In genomic region chr9:114842886-114843285, GRCm38 (mm10) we compare ENCODE assay signal across 8 mouse cellular contexts. TPM values are rescaled to one million over a fixed set of nuclear protein-coding genes. Genes with fewer than 3 reads are reported as not detected.
DNase-seq lines count a peak whose midpoint lies in the region; ATAC-seq and TF ChIP-seq lines count a peak whose summit lies in the region.

No protein-coding gene starts in this region.

- H3K27ac ChIP-seq in intestine, embryonic 16.5 days (ENCODE audit: low read length), result peak overlapping the region; percentile 75
- H3K27ac ChIP-seq in liver, postnatal 0 days (ENCODE audit: low read depth), result peak overlapping the region; percentile 93

- H3K9me3 ChIP-seq in intestine, embryonic 16.5 days (ENCODE audit: control insufficient read depth, low read length), result no peaks in the 10 kb centered on the region
- no peaks in the 10 kb centered on the region for H3K9me3 ChIP-seq in liver, postnatal 0 days (ENCODE audit: low read length)

- peak overlapping the region; percentile 72 for H3K4me3 ChIP-seq in intestine, embryonic 16.5 days (ENCODE audit: low read length)
- peak overlapping the region; percentile 67 for H3K4me3 ChIP-seq in liver, postnatal 0 days (ENCODE audit: low read depth, low read length)

- H3K36me3 ChIP-seq in intestine, embryonic 16.5 days (ENCODE audit: control insufficient read depth, insufficient read depth, low read length), result no peaks in the 10 kb centered on the region
- no peaks in the 10 kb centered on the region for H3K36me3 ChIP-seq in liver, postnatal 0 days (replicated peaks; ENCODE audit: insufficient read depth, low read length)

- TF ChIP-seq EP300 in liver, postnatal 0 days (IDR thresholded peaks at IDR 0.05; ENCODE audit: low read depth), result no peak

- peak; percentile 49 for DNase-seq in embryo, embryonic 10.5 days (ENCODE audit: low spot score)
- DNase-seq in embryo, embryonic 10 days (ENCODE audit: low spot score), result no peak
- DNase-seq in heart, adult 11 months, result peak; percentile 95
- peak; percentile 64 for DNase-seq in liver, postnatal 0 days
- no peak for DNase-seq in cerebellum, postnatal 4 days (ENCODE audit: low spot score in 2 of 2)
- DNase-seq in layer of hippocampus, adult 9-11 months, result no peak
- DNase-seq in urinary bladder, postnatal 25 days (ENCODE audit: low spot score), result no peak

- no peak for TF ChIP-seq CTCF in liver, postnatal 0 days (IDR thresholded peaks at IDR 0.05; ENCODE audit: low read depth)

- H3K4me1 ChIP-seq in intestine, embryonic 16.5 days (ENCODE audit: control insufficient read depth, insufficient read depth, low read length), result peaks cover 10% of the 10 kb centered on the region
- H3K4me1 ChIP-seq in liver, postnatal 0 days (ENCODE audit: insufficient read depth), result peaks cover 4% of the 10 kb centered on the region

- H3K9ac ChIP-seq in intestine, embryonic 16.5 days (ENCODE audit: low read depth, low read length), result peak overlapping the region; percentile 79; the same call in 1 of the 2 replicates
- peak overlapping the region; percentile 77 for H3K9ac ChIP-seq in liver, postnatal 0 days (replicated peaks)

- 35% methylated on average over 9 of the region's 9 CpGs for WGBS in intestine, embryonic 16.5 days
- 52% methylated on average over 9 of the region's 9 CpGs for WGBS in liver, postnatal 0 days (ENCODE audit: insufficient replicate concordance)

- peak overlapping the region; percentile 95 for H3K4me2 ChIP-seq in intestine, embryonic 16.5 days (ENCODE audit: low read depth, low read length)
- H3K4me2 ChIP-seq in liver, postnatal 0 days (ENCODE audit: low read depth, low read length), result peak overlapping the region; percentile 76

- ATAC-seq in intestine, embryonic 16.5 days, result peak; percentile 58
- ATAC-seq in liver, postnatal 0 days, result peak; percentile 38

- H3K27me3 ChIP-seq in intestine, embryonic 16.5 days (replicated peaks; ENCODE audit: control insufficient read depth, insufficient read depth, low read length), result no peaks in the 10 kb centered on the region
- H3K27me3 ChIP-seq in liver, postnatal 0 days (ENCODE audit: insufficient read depth, low read length), result no peaks in the 10 kb centered on the region

RNA-seq across cellular contexts. Expression of gene Cmtm8, which starts 1.1 kb away (rescaled TPM):
- polyA plus RNA-seq in intestine, embryonic 16.5 days (2015; fragmentation: Nextera tagmentation; extraction: Ambion mirVana), result 80.2 and 87.3 TPM in 2 replicates
- 109 and 110 TPM in 2 replicates for polyA plus RNA-seq in liver, postnatal 0 days (2015; fragmentation: Nextera tagmentation; extraction: Ambion mirVana)

Comparison
In these comparisons a context has a peak if more than half of its experiments do, and no peak if none do; other contexts are left out.
1. DNase-seq: peak in embryo, embryonic 10.5 days (single experiment), heart, adult 11 months (single experiment) and liver, postnatal 0 days (single experiment); none in embryo, embryonic 10 days (single experiment), cerebellum, postnatal 4 days (0 of 2), layer of hippocampus, adult 9-11 months (single experiment) and urinary bladder, postnatal 25 days (single experiment).